Mouse (Mus musculus) neural tube, embryonic 10.5 days (tissue): ENCODE data around the gene Tma7.

ENCODE experiments used
- DNase-seq: peaks from one replicate; pipeline ENCODE4 v3.0.0-alpha.2; 2017; ENCODE audit warnings: low spot score; ENCODE audit errors: extremely low spot score

Tma7 gene

GRCm38 (mm10) chr9:109073661-109074573 is 8.5 kb downstream of the Tma7 start, which contains the start of gene Atrip:
Gene Atrip, minus strand, starts transcription at chr9:109074124.
- peak; percentile 92 for DNase-seq

GRCm38 (mm10) chr9:109068095-109068735 is 14.2 kb downstream of the Tma7 start:
- DNase-seq: no peak

GRCm38 (mm10) chr9:109060898-109061295 is 21.5 kb downstream of the Tma7 start:
- no peak for DNase-seq

GRCm38 (mm10) chr9:109060184-109060897 is 22.0 kb downstream of the Tma7 start:
- DNase-seq: no peak

GRCm38 (mm10) chr9:109059136-109059903 is 23.1 kb downstream of the Tma7 start, which contains the start of gene Trex1:
Gene Trex1, minus strand, starts transcription at chr9:109059734.
- DNase-seq: peak; percentile 88

GRCm38 (mm10) chr9:109058006-109058765 is 24.2 kb downstream of the Tma7 start:
- DNase-seq: no peak

- DNase-seq: no peak
Measured at GRCm38 (mm10) chr9:109057543-109057942, 24.8 kb downstream of the Tma7 start.

GRCm38 (mm10) chr9:109056916-109057315 is 25.5 kb downstream of the Tma7 start:
- no peak for DNase-seq

GRCm38 (mm10) chr9:109056081-109056690 is 26.2 kb downstream of the Tma7 start:
- DNase-seq: no peak

GRCm38 (mm10) chr9:109055271-109056030 is 26.9 kb downstream of the Tma7 start:
- no peak for DNase-seq

GRCm38 (mm10) chr9:109054712-109055111 is 27.7 kb downstream of the Tma7 start:
- peak; percentile 42 for DNase-seq

GRCm38 (mm10) chr9:109053851-109054250 is 28.5 kb downstream of the Tma7 start:
- no peak for DNase-seq

GRCm38 (mm10) chr9:109053366-109053765 is 29.0 kb downstream of the Tma7 start:
- no peak for DNase-seq

- no peak for DNase-seq
Measured at GRCm38 (mm10) chr9:109052490-109053260, 29.7 kb downstream of the Tma7 start.

- DNase-seq: no peak
Measured at GRCm38 (mm10) chr9:109051651-109052489, 30.5 kb downstream of the Tma7 start.

GRCm38 (mm10) chr9:109051011-109051501 is 31.3 kb downstream of the Tma7 start:
- DNase-seq: no peak

- DNase-seq: no peak
Measured at GRCm38 (mm10) chr9:109050674-109050997, 31.8 kb downstream of the Tma7 start.
